Mouse (Mus musculus) thymus, postnatal 10 days (tissue): Measurements from ENCODE around the gene Pofut2.

ENCODE experiments used
- DNase-seq, 2 experiments: peaks; one replicate each; pipeline ENCODE4 v3.0.0; 2021; ENCODE audit warnings: low spot score in 2 of 2

Gene Pofut2

DNA sequence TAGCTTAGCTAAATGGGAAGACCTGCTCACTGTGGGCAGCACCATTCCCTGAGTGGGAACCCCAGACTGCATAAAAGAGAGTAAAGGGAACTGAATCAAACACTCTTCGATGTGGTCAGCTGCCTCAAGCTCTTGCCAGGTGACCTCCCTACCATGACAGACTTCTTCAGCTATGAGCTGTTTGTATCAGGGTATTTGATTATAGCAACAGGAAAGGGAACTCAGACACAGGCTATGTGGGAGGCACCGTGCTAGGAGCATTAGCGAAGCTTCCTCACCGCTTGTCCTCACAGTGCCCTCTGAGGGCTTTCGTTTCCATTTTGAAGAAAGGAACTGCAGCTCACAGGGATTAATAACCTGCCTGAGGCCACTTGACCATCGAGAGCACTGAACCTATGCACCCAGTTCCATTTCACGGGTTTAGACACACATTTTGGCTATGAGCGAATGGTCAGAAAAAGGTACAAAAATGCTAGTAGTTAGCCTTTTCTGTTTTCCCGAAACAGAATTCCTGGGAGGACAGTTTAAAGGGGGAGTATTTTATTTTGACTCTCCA is 55.8 kb downstream of the Pofut2 start:
- DNase-seq, result no peak

DNA sequence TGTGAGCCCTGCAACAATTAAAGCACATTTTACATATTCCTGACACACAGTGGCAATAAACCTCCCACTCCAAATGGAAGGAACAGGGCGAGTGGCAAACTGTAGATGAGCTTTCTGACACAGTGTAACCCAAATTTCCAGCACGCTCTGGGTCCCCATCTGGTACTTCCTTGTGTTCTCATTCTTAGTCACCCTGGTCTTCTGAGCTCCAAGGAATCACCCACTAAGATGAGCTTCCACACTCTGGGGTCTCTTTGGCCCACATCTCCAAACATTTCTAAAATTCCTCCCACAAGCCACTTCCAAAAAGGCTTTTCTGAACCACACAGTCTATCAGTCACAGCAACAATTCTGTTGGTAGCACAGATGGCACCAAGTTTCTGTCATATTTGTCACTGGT is 56.7 kb downstream of the Pofut2 start:
- no peak for DNase-seq
